Mouse (Mus musculus): Measurements from ENCODE around the gene Adgrf2. TPM values are rescaled to one million over a fixed set of nuclear protein-coding genes. Genes with fewer than 3 reads are reported as not detected.

The Adgrf2 gene
- polyA plus RNA-seq (2012) = not detected in 2 replicates

DNA sequence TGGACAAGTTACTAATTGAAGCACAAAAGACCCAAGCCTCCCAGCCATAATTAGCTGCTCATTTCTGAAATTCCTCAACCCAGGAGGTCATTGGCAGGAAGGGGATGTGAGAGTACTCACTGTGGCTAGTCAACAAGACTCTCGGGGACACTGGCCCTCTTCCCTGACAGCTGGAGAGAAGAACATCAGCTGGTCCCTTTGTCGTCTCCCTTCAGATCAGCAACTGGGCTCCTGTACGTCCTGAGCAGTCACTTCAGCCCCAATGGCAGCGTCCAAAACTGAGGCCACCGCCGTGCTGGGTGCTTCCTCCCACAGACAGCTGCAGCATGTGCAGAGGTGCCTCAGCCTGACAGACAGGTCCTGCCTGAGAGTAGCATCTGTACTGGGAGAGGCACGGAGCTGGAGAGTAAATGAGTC lies at the start of gene Adgrf2:
TSS of gene Adgrf2 (minus strand) at position 379 of the 417 bp plus-strand sequence.

GRCm38 (mm10) chr17:42692136-42692535 lies 49.8 kb downstream of the Adgrf2 start, which contains the start of gene Adgrf4:
Adgrf4 (minus strand) TSS chr17:42692284.

Other genes with a start within 250 kb of the Adgrf2 start
- gene Opn5, start 130.8 kb downstream of the Adgrf2 start, polyA plus RNA-seq (2012) = not detected in 2 replicates
- gene Adgrf4, start 49.9 kb downstream of the Adgrf2 start, polyA plus RNA-seq (2012) = not detected in 2 replicates
- gene Cd2ap, start 134.5 kb upstream of the Adgrf2 start, polyA plus RNA-seq (2012) = 8.2 and 8.7 TPM in 2 replicates

Data from megakaryocyte-erythroid progenitor cell, adult 5 weeks (primary cell).